Mouse (Mus musculus) hindbrain, embryonic 14.5 days (tissue): ENCODE measurements at regions not wholly inside any gene's neighbourhood (a gene's known extent, or its start where the extent isn't known, plus 50 kb on each side); places are given as distances from the start of the nearest gene placed in this dataset.

Experiments
- ATAC-seq: fragments of 200-750 bp; cut with Nextera tagmentation; 2 replicates; pipeline ENCODE4 v1.8.0; 2017; ENCODE audit warnings: moderate number of reproducible peaks, mild to moderate bottlenecking, moderate TSS enrichment, moderate library complexity; ENCODE audit not compliant: low FRiP score
- DNase-seq: peaks from one replicate; pipeline ENCODE4 v3.0.0-alpha.2; 2015; ENCODE audit warnings: low spot score
- H3K27ac ChIP-seq: fragments of 300-500 bp; sonication (generic); 2 replicates; pipeline ENCODE4 v1.5.1; 2014; ENCODE audit warnings: mild to moderate bottlenecking, moderate library complexity
- H3K27me3 ChIP-seq: fragments of 300-500 bp; sonication (generic); 2 replicates; pipeline ENCODE4 v1.6.1; 2014; ENCODE audit warnings: mild to moderate bottlenecking, low read length, mixed read lengths; ENCODE audit not compliant: control insufficient read depth, insufficient read depth
- H3K36me3 ChIP-seq: fragments of 300-500 bp; sonication (generic); replicated peaks from 2 replicates; pipeline ENCODE4 v1.6.1; 2014; ENCODE audit not compliant: control insufficient read depth, insufficient read depth
- H3K4me1 ChIP-seq: fragments of 300-500 bp; sonication (generic); replicated peaks from 2 replicates; pipeline ENCODE4 v1.6.1; 2014; ENCODE audit warnings: antibody characterized with exemption, low read length, mixed read lengths; ENCODE audit not compliant: control insufficient read depth, insufficient read depth
- H3K4me2 ChIP-seq: fragments of 300-500 bp; sonication (generic); replicated peaks from 2 replicates; pipeline ENCODE4 v1.6.1; 2014; ENCODE audit warnings: mild to moderate bottlenecking, moderate library complexity
- H3K4me3 ChIP-seq: fragments of 300-500 bp; sonication (generic); replicated peaks from 2 replicates; pipeline ENCODE4 v1.5.1; 2014; ENCODE audit warnings: mild to moderate bottlenecking, low read length
- H3K9ac ChIP-seq: fragments of 300-500 bp; sonication (generic); 2 replicates; pipeline ENCODE4 v1.6.1; 2014
- H3K9me3 ChIP-seq: fragments of 300-500 bp; sonication (generic); 2 replicates; pipeline ENCODE4 v1.6.1; 2016; ENCODE audit warnings: low read length; ENCODE audit not compliant: control insufficient read depth
- WGBS: fragments of 180-500 bp; shearing (Covaris S2); extraction: QIAGEN DNeasy Blood & Tissue Kit; methylation state at CpG from one replicate; pipeline ENCODE4 v1.1.7; 2014; 5-methylcytosine and 5-hydroxymethylcytosine counted together

DNA sequence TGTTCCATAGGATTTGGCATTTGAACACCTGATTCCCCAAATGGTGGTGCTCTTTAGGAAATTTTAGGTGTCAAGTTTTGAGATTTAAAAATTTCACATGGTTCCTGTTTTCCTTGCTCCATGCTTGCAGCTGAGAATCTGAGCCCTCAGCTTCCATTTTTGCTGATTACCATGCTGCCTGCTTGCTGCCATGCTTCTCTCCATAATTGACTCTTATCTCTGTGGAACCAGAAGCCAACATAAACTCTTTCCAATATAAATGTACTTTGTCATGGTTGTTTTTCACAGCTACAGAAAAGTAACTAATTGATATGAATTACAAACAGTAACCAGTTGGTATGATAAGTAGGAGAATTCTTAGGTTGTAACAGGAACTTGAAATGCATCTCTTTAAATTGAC, 1044.0 kb downstream of the Pla2g4a start:
- ATAC-seq = no peak
- no peak overlapping the region for H3K27ac ChIP-seq

DNA sequence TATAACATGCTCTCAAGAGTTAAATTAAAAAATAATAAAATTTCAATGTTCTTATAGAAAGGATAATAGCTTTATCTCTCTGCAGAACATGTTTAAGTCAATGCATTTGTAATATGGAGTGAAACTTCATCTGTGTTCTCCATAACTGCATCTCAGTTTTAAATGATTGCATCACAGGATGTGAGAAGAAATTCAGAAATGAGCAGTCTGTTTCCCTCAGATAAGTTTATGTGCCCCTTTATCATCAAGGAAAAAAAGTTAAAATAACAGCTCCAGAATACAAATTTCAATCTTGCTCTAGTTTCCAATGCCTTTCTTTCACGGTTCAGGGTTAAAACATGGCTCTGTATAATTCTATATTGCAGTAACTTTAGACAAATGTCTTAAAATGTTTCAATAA, 1048.3 kb downstream of the Pla2g4a start:
- ATAC-seq (no peak), DNase-seq (no peak)
- Histone ChIP-seq H3K9ac (no peak overlapping the region), H3K27ac (no peak overlapping the region), H3K4me2 (no peak overlapping the region), H3K27me3 (no peaks in the 10 kb centered on the region), H3K9me3 (no peaks in the 10 kb centered on the region), H3K4me3 (no peak overlapping the region), H3K4me1 (no peaks in the 10 kb centered on the region), H3K36me3 (no peaks in the 10 kb centered on the region)
- WGBS = 87% methylated on average over 1 of the region's 1 CpGs

More for the DNA sequence above, 1044.0 kb downstream of the Pla2g4a start:
- Histone ChIP-seq H3K4me2 (no peak overlapping the region), H3K9ac (no peak overlapping the region), H3K36me3 (no peaks in the 10 kb centered on the region), H3K9me3 (no peaks in the 10 kb centered on the region), H3K27me3 (no peaks in the 10 kb centered on the region), H3K4me1 (no peaks in the 10 kb centered on the region), H3K4me3 (no peak overlapping the region)
- no peak for DNase-seq

DNA sequence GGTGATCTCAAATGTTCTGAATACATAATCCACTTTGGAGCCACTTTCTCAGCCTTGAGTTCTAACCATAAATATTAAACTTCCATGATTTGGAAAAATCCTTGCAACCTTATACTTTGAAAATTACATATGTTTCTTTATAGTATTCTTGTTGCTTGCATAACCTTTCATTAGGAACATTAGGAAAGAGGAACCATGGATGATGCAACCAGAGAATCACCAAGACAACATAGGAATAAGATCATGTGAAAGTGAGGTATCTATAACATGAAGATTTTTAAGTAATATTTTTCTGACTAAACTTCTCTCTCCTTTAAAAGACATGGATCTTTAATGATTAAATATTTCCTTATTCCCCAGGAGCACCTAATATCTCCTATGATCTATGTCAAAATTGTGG, 1057.0 kb downstream of the Pla2g4a start:
- DNase-seq (no peak), ATAC-seq (no peak)
- Histone ChIP-seq H3K9ac (no peak overlapping the region), H3K27ac (no peak overlapping the region), H3K36me3 (no peaks in the 10 kb centered on the region), H3K4me2 (no peak overlapping the region), H3K27me3 (no peaks in the 10 kb centered on the region), H3K9me3 (no peaks in the 10 kb centered on the region), H3K4me3 (no peak overlapping the region), H3K4me1 (no peaks in the 10 kb centered on the region)

DNA sequence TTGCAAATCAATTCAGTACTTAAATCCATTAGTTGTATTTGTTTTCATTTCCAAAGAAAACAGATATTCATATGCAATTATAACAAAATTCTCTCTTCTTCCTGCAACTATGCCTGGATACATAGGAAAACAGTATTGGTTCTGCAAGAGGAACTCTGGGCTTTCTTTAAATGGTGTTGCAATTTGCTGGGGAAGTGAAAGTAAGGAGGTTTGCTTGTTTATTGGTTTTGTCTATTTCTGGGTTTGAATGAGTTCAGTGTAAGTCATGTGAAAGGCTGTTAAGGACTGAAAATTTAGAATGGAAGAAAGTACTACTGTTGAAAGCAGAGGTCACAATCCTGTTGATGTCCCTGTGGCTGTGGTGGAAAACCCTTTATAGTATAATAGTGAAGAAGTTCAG, 1058.0 kb downstream of the Pla2g4a start:
- DNase-seq (no peak), ATAC-seq (no peak)
- Histone ChIP-seq H3K27me3 (no peaks in the 10 kb centered on the region), H3K4me3 (no peak overlapping the region), H3K4me1 (no peaks in the 10 kb centered on the region), H3K36me3 (no peaks in the 10 kb centered on the region), H3K4me2 (no peak overlapping the region), H3K27ac (no peak overlapping the region), H3K9ac (no peak overlapping the region), H3K9me3 (no peaks in the 10 kb centered on the region)

DNA sequence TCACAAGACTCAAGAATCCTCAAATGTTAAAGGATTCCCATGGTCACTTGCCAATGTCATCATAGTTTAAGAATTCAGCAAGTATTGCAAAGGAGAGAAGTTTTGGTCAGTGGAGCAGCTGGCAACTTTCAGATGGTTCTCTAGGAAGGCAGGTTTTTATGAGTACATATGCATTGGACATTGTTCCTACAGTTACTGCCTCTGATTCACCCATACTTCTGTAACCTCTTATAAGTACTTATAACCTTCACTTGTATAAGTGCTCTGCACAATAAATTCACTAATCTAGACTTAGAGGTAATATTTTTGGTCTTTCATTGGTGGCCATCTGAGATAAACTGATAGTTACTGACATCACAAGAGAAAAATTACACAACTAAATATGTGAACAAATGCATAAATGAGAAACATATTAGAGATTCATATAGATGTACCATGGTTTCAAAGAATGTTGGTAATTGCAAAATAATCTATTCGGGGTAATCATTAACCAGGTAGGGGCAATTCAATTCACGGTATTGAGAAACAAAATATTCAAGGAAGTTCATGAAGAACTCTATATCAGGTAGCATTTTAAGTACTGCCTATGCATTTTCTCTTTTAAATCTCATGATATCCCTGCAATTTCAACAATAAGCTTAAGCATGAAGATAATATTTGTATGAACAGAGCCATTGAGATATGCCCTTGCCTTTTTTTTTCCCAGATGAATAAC, 1059.6 kb downstream of the Pla2g4a start:
- WGBS = 95% methylated on average over 2 of the region's 2 CpGs

DNA sequence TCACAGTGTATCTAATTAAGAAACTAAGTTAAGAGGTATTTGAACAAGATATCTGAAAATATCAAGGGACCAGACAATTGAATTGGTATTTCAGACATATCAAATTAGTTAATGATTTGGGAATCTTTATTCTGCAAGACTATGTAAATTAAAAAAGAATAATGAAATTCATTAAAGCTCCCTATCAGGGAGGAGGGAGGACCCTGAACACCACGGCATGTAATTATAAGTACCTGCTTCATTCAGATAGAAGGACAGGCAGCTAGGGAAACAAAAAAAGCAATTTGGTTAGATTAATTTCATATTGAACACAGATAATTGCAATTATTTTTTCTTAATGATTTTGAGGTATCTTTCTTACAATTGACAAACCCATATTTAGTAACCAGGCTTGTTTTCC, 1090.3 kb downstream of the Pla2g4a start:
- Histone ChIP-seq H3K4me2 (no peak overlapping the region), H3K9ac (no peak overlapping the region), H3K4me1 (no peaks in the 10 kb centered on the region), H3K27me3 (no peaks in the 10 kb centered on the region), H3K36me3 (no peaks in the 10 kb centered on the region), H3K27ac (no peak overlapping the region), H3K4me3 (no peak overlapping the region), H3K9me3 (no peaks in the 10 kb centered on the region)
- ATAC-seq = no peak
- 49% methylated on average over 1 of the region's 1 CpGs for WGBS
- peak; percentile 30 for DNase-seq

More for the DNA sequence above, 1059.6 kb downstream of the Pla2g4a start:
- no peak overlapping the region for H3K9ac ChIP-seq
- no peak for DNase-seq
- no peak overlapping the region for H3K4me3 ChIP-seq
- H3K27ac ChIP-seq = no peak overlapping the region
- no peak for ATAC-seq
- no peaks in the 10 kb centered on the region for H3K36me3 ChIP-seq
- no peaks in the 10 kb centered on the region for H3K9me3 ChIP-seq
- no peak overlapping the region for H3K4me2 ChIP-seq
- H3K27me3 ChIP-seq = no peaks in the 10 kb centered on the region
- no peaks in the 10 kb centered on the region for H3K4me1 ChIP-seq

DNA sequence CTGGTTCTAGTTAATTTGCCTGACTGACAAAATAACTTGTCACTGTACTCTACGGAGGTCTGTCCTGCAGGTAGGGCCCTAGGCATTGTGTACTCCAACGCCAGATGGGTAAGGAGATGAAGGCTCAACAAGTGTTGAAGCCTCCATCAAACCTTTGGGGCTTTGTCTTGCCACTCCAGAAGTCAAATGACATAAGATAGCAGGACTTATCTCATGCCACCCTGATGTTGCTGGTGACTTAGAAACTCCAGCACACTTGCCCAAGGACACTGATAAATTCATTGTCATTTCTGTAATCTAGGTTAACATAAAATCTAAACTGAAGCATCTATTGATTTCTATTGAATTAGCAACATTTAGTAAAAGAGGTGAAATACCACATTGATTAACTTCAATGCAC, 1097.5 kb downstream of the Pla2g4a start:
- no peaks in the 10 kb centered on the region for H3K27me3 ChIP-seq
- no peaks in the 10 kb centered on the region for H3K9me3 ChIP-seq
- H3K9ac ChIP-seq = no peak overlapping the region
- H3K4me2 ChIP-seq = no peak overlapping the region
- no peaks in the 10 kb centered on the region for H3K36me3 ChIP-seq
- H3K4me3 ChIP-seq = no peak overlapping the region
- no peak for ATAC-seq
- no peak overlapping the region for H3K27ac ChIP-seq
- WGBS = 83% methylated on average over 2 of the region's 2 CpGs
- no peaks in the 10 kb centered on the region for H3K4me1 ChIP-seq
- no peak for DNase-seq

DNA sequence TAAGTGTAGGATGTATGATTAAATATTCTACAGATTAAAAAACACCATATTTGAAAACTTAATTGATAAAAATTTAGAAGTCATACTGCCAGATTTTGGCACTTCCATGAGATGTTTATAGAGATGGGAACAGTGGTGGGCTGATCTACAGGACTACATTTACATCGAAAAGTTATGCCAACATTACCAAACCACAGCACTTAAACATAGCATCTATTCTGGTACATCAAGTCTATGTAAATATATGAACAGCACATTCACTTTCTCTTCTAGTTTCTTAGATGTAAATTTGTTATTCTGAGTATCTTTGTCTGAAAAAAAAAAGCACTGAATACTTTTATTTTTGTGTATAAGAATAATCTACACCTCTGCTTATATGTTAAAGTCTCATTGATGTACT, 1108.1 kb downstream of the Pla2g4a start:
- Histone ChIP-seq H3K27ac (no peak overlapping the region), H3K9ac (no peak overlapping the region), H3K9me3 (no peaks in the 10 kb centered on the region), H3K4me1 (no peaks in the 10 kb centered on the region), H3K4me3 (no peak overlapping the region), H3K4me2 (no peak overlapping the region), H3K36me3 (no peaks in the 10 kb centered on the region), H3K27me3 (no peaks in the 10 kb centered on the region)
- ATAC-seq (no peak), DNase-seq (no peak)
- 96% methylated on average over 1 of the region's 1 CpGs for WGBS

DNA sequence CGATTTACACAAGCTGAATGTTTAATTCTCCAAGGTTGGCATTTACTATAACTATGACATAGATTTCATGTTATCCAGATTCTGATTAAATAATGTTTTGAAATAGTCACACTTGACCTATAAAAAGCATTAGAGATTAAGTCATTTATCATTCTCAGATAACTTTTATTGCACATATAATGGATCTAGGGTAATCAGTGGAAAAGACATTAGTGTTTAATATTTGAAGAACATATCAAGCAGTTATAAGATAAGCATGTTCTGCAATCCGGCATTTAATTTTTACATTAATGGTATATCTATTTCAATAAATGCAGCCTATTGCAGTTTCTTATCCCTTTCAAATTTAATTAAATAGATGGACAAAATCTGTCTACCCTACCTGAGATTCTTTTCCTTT, 1114.5 kb downstream of the Pla2g4a start:
- no peak overlapping the region for H3K4me2 ChIP-seq
- WGBS = 81% methylated on average over 2 of the region's 2 CpGs
- H3K9me3 ChIP-seq = no peaks in the 10 kb centered on the region
- H3K36me3 ChIP-seq = no peaks in the 10 kb centered on the region
- no peaks in the 10 kb centered on the region for H3K27me3 ChIP-seq
- no peak overlapping the region for H3K9ac ChIP-seq
- H3K27ac ChIP-seq = no peak overlapping the region
- H3K4me3 ChIP-seq = no peak overlapping the region
- ATAC-seq = no peak
- DNase-seq = no peak
- H3K4me1 ChIP-seq = no peaks in the 10 kb centered on the region

DNA sequence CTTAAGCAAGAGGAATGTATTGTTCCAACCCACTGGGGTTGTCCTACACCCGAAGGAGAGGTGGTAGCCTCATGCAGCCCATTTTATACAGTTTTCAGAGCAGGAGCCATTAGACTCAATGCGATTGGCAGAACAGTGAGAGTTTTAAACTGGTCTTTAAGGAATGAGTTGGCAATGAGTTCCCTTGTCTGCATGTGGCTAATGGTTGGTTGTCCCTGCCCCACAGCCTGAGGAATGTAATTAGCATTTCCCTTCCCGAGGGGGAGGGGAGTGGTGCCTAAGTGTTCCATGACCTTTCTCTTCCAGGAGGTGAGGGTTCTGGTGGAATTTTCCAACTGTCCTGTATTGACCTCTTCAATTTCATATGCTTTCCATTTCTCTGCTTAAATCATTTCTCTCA, 1137.9 kb downstream of the Pla2g4a start:
- Histone ChIP-seq H3K4me2 (no peak overlapping the region), H3K9me3 (no peaks in the 10 kb centered on the region), H3K27ac (no peak overlapping the region), H3K4me1 (no peaks in the 10 kb centered on the region), H3K9ac (no peak overlapping the region), H3K4me3 (no peak overlapping the region), H3K27me3 (no peaks in the 10 kb centered on the region), H3K36me3 (no peaks in the 10 kb centered on the region)
- DNase-seq = no peak
- 40% methylated on average over 3 of the region's 3 CpGs for WGBS
- no peak for ATAC-seq
